Mouse (Mus musculus): ENCODE results near the gene Sbno2. TPM values are rescaled to one million over a fixed set of nuclear protein-coding genes. Genes with fewer than 3 reads are reported as not detected.
A peak's percentile ranks its signal among the peaks of the same experiment; 100 is the strongest.

Gene Sbno2
- total RNA-seq, 2 experiments from 2014 or later, result 19.2 to 19.3 TPM

GRCm38 (mm10) chr10:80028521-80028846 lies 76.9 kb downstream of the Sbno2 start:
- intact Hi-C loops (cut with DNase I), result no loop called here
- no peak for DNase-seq (ENCODE audit: low spot score in 2 of 2)

- no peak for DNase-seq (ENCODE audit: low spot score in 2 of 2)
- intact Hi-C loops (cut with DNase I), result no loop called here
Measured at GRCm38 (mm10) chr10:80027681-80028520, 77.5 kb downstream of the Sbno2 start.

- no peak for DNase-seq (ENCODE audit: low spot score in 2 of 2)
- intact Hi-C loops (cut with DNase I), result no loop called here
Measured at GRCm38 (mm10) chr10:80025889-80026288, 79.5 kb downstream of the Sbno2 start.

- DNase-seq (ENCODE audit: low spot score in 2 of 2), result no peak
- intact Hi-C loops (cut with DNase I), result no loop called here
Measured at GRCm38 (mm10) chr10:80025463-80025862, 79.9 kb downstream of the Sbno2 start.

GRCm38 (mm10) chr10:80025044-80025347 lies 80.4 kb downstream of the Sbno2 start:
- no peak for DNase-seq (ENCODE audit: low spot score in 2 of 2)
- intact Hi-C loops (cut with DNase I), result no loop called here

GRCm38 (mm10) chr10:80024229-80025043 lies 80.9 kb downstream of the Sbno2 start:
- intact Hi-C loops (cut with DNase I), result no loop called here
- DNase-seq (ENCODE audit: low spot score in 2 of 2), result no peak

GRCm38 (mm10) chr10:80023758-80024157 lies 81.6 kb downstream of the Sbno2 start:
- DNase-seq (ENCODE audit: low spot score in 2 of 2), result no peak
- intact Hi-C loops (cut with DNase I), result no loop called here

- no peak for DNase-seq (ENCODE audit: low spot score in 2 of 2)
- intact Hi-C loops (cut with DNase I), result no loop called here
Measured at GRCm38 (mm10) chr10:80022806-80023205, 82.6 kb downstream of the Sbno2 start.

- intact Hi-C loops (cut with DNase I), result no loop called here
Measured at GRCm38 (mm10) chr10:80022164-80022563, 83.2 kb downstream of the Sbno2 start.

GRCm38 (mm10) chr10:80021320-80021641 lies 84.1 kb downstream of the Sbno2 start:
- intact Hi-C loops (cut with DNase I), result no loop called here

More at GRCm38 (mm10) chr10:80022164-80022563, 83.2 kb downstream of the Sbno2 start:
- no peak for DNase-seq (ENCODE audit: low spot score in 2 of 2)

GRCm38 (mm10) chr10:80020603-80021319 lies 84.6 kb downstream of the Sbno2 start:
- intact Hi-C loops (cut with DNase I), result no loop called here
- DNase-seq (ENCODE audit: low spot score in 2 of 2), result no peak

More at GRCm38 (mm10) chr10:80021320-80021641, 84.1 kb downstream of the Sbno2 start:
- DNase-seq (ENCODE audit: low spot score in 2 of 2), result no peak

GRCm38 (mm10) chr10:80020191-80020590 lies 85.2 kb downstream of the Sbno2 start:
- DNase-seq (ENCODE audit: low spot score in 2 of 2), result no peak
- intact Hi-C loops (cut with DNase I), result no loop called here

- intact Hi-C loops (cut with DNase I), result no loop called here
- no peak for DNase-seq (ENCODE audit: low spot score in 2 of 2)
Measured at GRCm38 (mm10) chr10:80019471-80020131, 85.8 kb downstream of the Sbno2 start.

- intact Hi-C loops (cut with DNase I), result no loop called here
- peak in 1 of 2 experiments; percentile 39 for DNase-seq (ENCODE audit: low spot score in 2 of 2)
Measured at GRCm38 (mm10) chr10:80018739-80019297, 86.6 kb downstream of the Sbno2 start.

GRCm38 (mm10) chr10:80017771-80018170 lies 87.6 kb downstream of the Sbno2 start:
- DNase-seq (ENCODE audit: low spot score in 2 of 2), result no peak
- intact Hi-C loops (cut with DNase I), result no loop called here

- intact Hi-C loops (cut with DNase I), result no loop called here
- DNase-seq (ENCODE audit: low spot score in 2 of 2), result no peak
Measured at GRCm38 (mm10) chr10:80017361-80017760, 88.0 kb downstream of the Sbno2 start.

- no peak for DNase-seq (ENCODE audit: low spot score in 2 of 2)
- intact Hi-C loops (cut with DNase I), result no loop called here
Measured at GRCm38 (mm10) chr10:80016931-80017330, 88.4 kb downstream of the Sbno2 start.

- DNase-seq (ENCODE audit: low spot score in 2 of 2), result peak in 1 of 2 experiments; percentile 56
- intact Hi-C loops (cut with DNase I), result no loop called here
Measured at GRCm38 (mm10) chr10:80016511-80016910, 88.9 kb downstream of the Sbno2 start, which contains the start of gene Arhgap45. Gene Arhgap45, plus strand, starts transcription at chr10:80016653.

GRCm38 (mm10) chr10:80015583-80015982 lies 89.8 kb downstream of the Sbno2 start:
- intact Hi-C loops (cut with DNase I), result no loop called here

More at GRCm38 (mm10) chr10:80015583-80015982, 89.8 kb downstream of the Sbno2 start:
- DNase-seq (ENCODE audit: low spot score in 2 of 2), result no peak

Data from left cerebral cortex, postnatal 14 days (tissue).